8 mouse cellular contexts compared by ENCODE assay signal in the genomic region with DNA sequence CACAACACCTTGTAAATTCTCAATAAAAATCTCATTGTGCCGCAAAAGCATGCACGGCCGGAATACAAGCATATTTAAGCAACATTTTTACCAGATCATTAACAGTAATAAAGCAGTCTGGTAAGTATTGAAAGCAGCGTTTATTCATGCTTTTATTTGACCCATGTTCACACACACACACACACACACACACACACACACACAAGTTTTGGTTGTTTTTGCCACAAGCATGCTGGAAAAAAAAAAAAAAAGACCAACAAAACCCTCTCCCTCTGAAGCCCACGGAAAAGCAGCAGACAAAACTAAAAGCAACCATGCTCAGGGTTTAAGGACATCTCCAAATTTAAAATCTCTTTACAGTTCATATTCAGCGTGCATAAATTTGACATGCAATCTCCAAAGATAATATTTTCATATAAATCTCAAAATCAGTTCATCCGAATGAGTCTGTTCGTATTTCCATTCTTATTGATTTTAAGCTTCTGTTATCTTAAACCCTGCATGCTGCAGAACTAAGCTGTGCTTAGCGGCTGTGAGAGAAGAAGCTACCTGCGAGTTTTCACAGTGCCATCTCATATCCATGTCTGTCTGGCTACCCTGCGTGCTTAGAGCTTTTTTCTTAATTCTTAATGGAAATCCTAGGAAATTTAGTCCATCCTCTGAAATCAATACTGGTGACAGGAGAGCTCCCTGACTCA.
A peak's percentile ranks its signal among the peaks of the same experiment; 100 is the strongest.
DNase-seq lines count a peak whose midpoint lies in the region; ATAC-seq lines count a peak whose summit lies in the region.

No protein-coding gene starts in this region.

- no peak overlapping the region for H3K9ac ChIP-seq in kidney, embryonic 14.5 days (ENCODE audit: low read depth, low read length)
- peak overlapping the region; percentile 53; the same call in 1 of the 2 replicates for H3K9ac ChIP-seq in embryonic facial prominence, embryonic 14.5 days (ENCODE audit: low read depth, low read length)
- H3K9ac ChIP-seq in hindbrain, embryonic 13.5 days = peak overlapping the region; percentile 65; the same call in 1 of the 2 replicates
- H3K9ac ChIP-seq in midbrain, embryonic 15.5 days = peak overlapping the region; percentile 54

- 67% methylated on average over 11 of the region's 11 CpGs for WGBS in kidney, embryonic 14.5 days
- 58% methylated on average over 11 of the region's 11 CpGs for whole genome bisulfite sequencing in embryonic facial prominence, embryonic 14.5 days
- WGBS in hindbrain, embryonic 13.5 days = 38% methylated on average over 11 of the region's 11 CpGs
- 39% methylated on average over 11 of the region's 11 CpGs for WGBS in midbrain, embryonic 15.5 days

- H3K27ac ChIP-seq in kidney, embryonic 14.5 days (ENCODE audit: low read depth, low read length) = no peak overlapping the region
- no peak overlapping the region for H3K27ac ChIP-seq in embryonic facial prominence, embryonic 14.5 days (replicated peaks; ENCODE audit: low read depth, low read length)
- H3K27ac ChIP-seq in hindbrain, embryonic 13.5 days = peak overlapping the region; percentile 89
- peak overlapping the region; percentile 88 for H3K27ac ChIP-seq in midbrain, embryonic 15.5 days

- H3K9me3 ChIP-seq in kidney, embryonic 14.5 days (ENCODE audit: control insufficient read depth, low read length) = no peaks in the 10 kb centered on the region
- H3K9me3 ChIP-seq in embryonic facial prominence, embryonic 14.5 days (ENCODE audit: control insufficient read depth, low read length) = no peaks in the 10 kb centered on the region
- H3K9me3 ChIP-seq in hindbrain, embryonic 13.5 days = no peaks in the 10 kb centered on the region
- no peaks in the 10 kb centered on the region for H3K9me3 ChIP-seq in midbrain, embryonic 15.5 days

- no peaks in the 10 kb centered on the region for H3K36me3 ChIP-seq in kidney, embryonic 14.5 days (ENCODE audit: control insufficient read depth, insufficient read depth, low read length)
- no peaks in the 10 kb centered on the region for H3K36me3 ChIP-seq in embryonic facial prominence, embryonic 14.5 days (ENCODE audit: control insufficient read depth, insufficient read depth, low read length)
- H3K36me3 ChIP-seq in hindbrain, embryonic 13.5 days = no peaks in the 10 kb centered on the region
- H3K36me3 ChIP-seq in midbrain, embryonic 15.5 days (replicated peaks) = no peaks in the 10 kb centered on the region

- H3K4me1 ChIP-seq in kidney, embryonic 14.5 days (ENCODE audit: control insufficient read depth, insufficient read depth, low read length) = no peaks in the 10 kb centered on the region
- peaks cover 3% of the 10 kb centered on the region; the same call in 1 of the 2 replicates for H3K4me1 ChIP-seq in embryonic facial prominence, embryonic 14.5 days (ENCODE audit: control insufficient read depth, insufficient read depth, low read length)
- peaks cover 8% of the 10 kb centered on the region for H3K4me1 ChIP-seq in hindbrain, embryonic 13.5 days (replicated peaks)
- H3K4me1 ChIP-seq in midbrain, embryonic 15.5 days = peaks cover 16% of the 10 kb centered on the region

- peak overlapping the region; percentile 34 for H3K4me3 ChIP-seq in kidney, embryonic 14.5 days (ENCODE audit: low read length)
- H3K4me3 ChIP-seq in embryonic facial prominence, embryonic 14.5 days (ENCODE audit: low read depth, low read length) = peak overlapping the region; percentile 38
- peak overlapping the region; percentile 40 for H3K4me3 ChIP-seq in hindbrain, embryonic 13.5 days
- H3K4me3 ChIP-seq in midbrain, embryonic 15.5 days = peak overlapping the region; percentile 45

- no peaks in the 10 kb centered on the region for H3K27me3 ChIP-seq in kidney, embryonic 14.5 days (ENCODE audit: control insufficient read depth, insufficient read depth, low read length)
- no peaks in the 10 kb centered on the region for H3K27me3 ChIP-seq in embryonic facial prominence, embryonic 14.5 days (replicated peaks; ENCODE audit: control insufficient read depth, insufficient read depth, low read length)
- no peaks in the 10 kb centered on the region for H3K27me3 ChIP-seq in hindbrain, embryonic 13.5 days
- no peaks in the 10 kb centered on the region for H3K27me3 ChIP-seq in midbrain, embryonic 15.5 days (replicated peaks)

- DNase-seq in kidney, adult 9 months = no peak
- DNase-seq in embryonic facial prominence, embryonic 14.5 days (ENCODE audit: low spot score) = no peak
- DNase-seq in frontal cortex, postnatal 14 days (ENCODE audit: low spot score in 2 of 2) = no peak
- DNase-seq in adrenal gland, postnatal 25 days = no peak
- no peak for DNase-seq in Muller cell, postnatal 12 days (ENCODE audit: inconsistent ontology term)

- peak overlapping the region; percentile 51 for H3K4me2 ChIP-seq in kidney, embryonic 14.5 days (replicated peaks; ENCODE audit: low read depth, low read length)
- peak overlapping the region; percentile 60 for H3K4me2 ChIP-seq in embryonic facial prominence, embryonic 14.5 days (ENCODE audit: low read depth, low read length)
- H3K4me2 ChIP-seq in hindbrain, embryonic 13.5 days = peak overlapping the region; percentile 61
- peak overlapping the region; percentile 75 for H3K4me2 ChIP-seq in midbrain, embryonic 15.5 days

- ATAC-seq in kidney, embryonic 14.5 days (ENCODE audit: low FRiP score, low TSS enrichment) = no peak
- no peak for ATAC-seq in embryonic facial prominence, embryonic 14.5 days (ENCODE audit: low read depth)
- no peak; the same call in 1 of the 2 replicates for ATAC-seq in hindbrain, embryonic 13.5 days (ENCODE audit: low FRiP score)
- peak; percentile 78 for ATAC-seq in midbrain, embryonic 15.5 days (replicated peaks)

Comparison
In these comparisons a context has a peak if more than half of its experiments do, and no peak if none do; other contexts are left out.
1. H3K27ac ChIP-seq: peak in hindbrain, embryonic 13.5 days (single experiment) and midbrain, embryonic 15.5 days (single experiment); none in kidney, embryonic 14.5 days (single experiment) and embryonic facial prominence, embryonic 14.5 days (single experiment).
2. Peak in every context shown above with its lines, with median percentiles within 50 percentile points of each other: H3K4me2 ChIP-seq and H3K4me3 ChIP-seq.